Mouse (Mus musculus): ENCODE measurements around the gene Cipc. TPM values are rescaled to one million over a fixed set of nuclear protein-coding genes. Genes with fewer than 3 reads are reported as not detected.

The Cipc gene
- polyA plus RNA-seq, 1 experiment = 4.8 TPM

- H3K36me3 ChIP-seq (replicated peaks; ENCODE audit: low read length) = no peaks in the 10 kb centered on the region
- TF ChIP-seq FLI1 (IDR thresholded peaks at IDR 0.05; ENCODE audit: low read length) (no peak), GATA1 (IDR thresholded peaks at IDR 0.05; ENCODE audit: borderline replicate concordance, low read length) (no peak)
- H3K4me3 ChIP-seq (replicated peaks) = no peak overlapping the region
- H3K4me1 ChIP-seq = peaks cover 91% of the 10 kb centered on the region
- H3K27me3 ChIP-seq (replicated peaks) = peaks cover 8% of the 10 kb centered on the region
- no peaks in the 10 kb centered on the region for H3K9me3 ChIP-seq
These were observed 26.4 kb downstream of the Cipc start for GRCm38 (mm10) chr12:86973216-86973615.

GRCm38 (mm10) chr12:86973706-86974105, 26.9 kb downstream of the Cipc start:
- H3K27me3 ChIP-seq (replicated peaks) = peaks cover 12% of the 10 kb centered on the region
- H3K4me3 ChIP-seq (replicated peaks) = no peak overlapping the region
- H3K4me1 ChIP-seq = peaks cover 90% of the 10 kb centered on the region
- TF ChIP-seq FLI1 (IDR thresholded peaks at IDR 0.05; ENCODE audit: low read length) (no peak), GATA1 (IDR thresholded peaks at IDR 0.05; ENCODE audit: borderline replicate concordance, low read length) (no peak)
- no peaks in the 10 kb centered on the region for H3K36me3 ChIP-seq (replicated peaks; ENCODE audit: low read length)
- H3K9me3 ChIP-seq = no peaks in the 10 kb centered on the region

- H3K4me3 ChIP-seq (replicated peaks) = peak overlapping the region; percentile 90
- H3K36me3 ChIP-seq (replicated peaks; ENCODE audit: low read length) = no peaks in the 10 kb centered on the region
- H3K9me3 ChIP-seq = no peaks in the 10 kb centered on the region
- TF ChIP-seq GATA1 (IDR thresholded peaks at IDR 0.05; ENCODE audit: borderline replicate concordance, low read length) (no peak), FLI1 (IDR thresholded peaks at IDR 0.05; ENCODE audit: low read length) (no peak)
- H3K27me3 ChIP-seq (replicated peaks) = peaks cover 19% of the 10 kb centered on the region
- H3K4me1 ChIP-seq = peaks cover 81% of the 10 kb centered on the region
These were observed 27.8 kb downstream of the Cipc start for GRCm38 (mm10) chr12:86974387-86975288.

GRCm38 (mm10) chr12:86975761-86976160, 28.9 kb downstream of the Cipc start:
- H3K9me3 ChIP-seq = no peaks in the 10 kb centered on the region
- peaks cover 30% of the 10 kb centered on the region for H3K27me3 ChIP-seq (replicated peaks)
- no peak overlapping the region for H3K4me3 ChIP-seq (replicated peaks)
- H3K36me3 ChIP-seq (replicated peaks; ENCODE audit: low read length) = no peaks in the 10 kb centered on the region
- H3K4me1 ChIP-seq = peaks cover 70% of the 10 kb centered on the region
- TF ChIP-seq FLI1 (IDR thresholded peaks at IDR 0.05; ENCODE audit: low read length) = no peak
- no peak for TF ChIP-seq GATA1 (IDR thresholded peaks at IDR 0.05; ENCODE audit: borderline replicate concordance, low read length)

DNA sequence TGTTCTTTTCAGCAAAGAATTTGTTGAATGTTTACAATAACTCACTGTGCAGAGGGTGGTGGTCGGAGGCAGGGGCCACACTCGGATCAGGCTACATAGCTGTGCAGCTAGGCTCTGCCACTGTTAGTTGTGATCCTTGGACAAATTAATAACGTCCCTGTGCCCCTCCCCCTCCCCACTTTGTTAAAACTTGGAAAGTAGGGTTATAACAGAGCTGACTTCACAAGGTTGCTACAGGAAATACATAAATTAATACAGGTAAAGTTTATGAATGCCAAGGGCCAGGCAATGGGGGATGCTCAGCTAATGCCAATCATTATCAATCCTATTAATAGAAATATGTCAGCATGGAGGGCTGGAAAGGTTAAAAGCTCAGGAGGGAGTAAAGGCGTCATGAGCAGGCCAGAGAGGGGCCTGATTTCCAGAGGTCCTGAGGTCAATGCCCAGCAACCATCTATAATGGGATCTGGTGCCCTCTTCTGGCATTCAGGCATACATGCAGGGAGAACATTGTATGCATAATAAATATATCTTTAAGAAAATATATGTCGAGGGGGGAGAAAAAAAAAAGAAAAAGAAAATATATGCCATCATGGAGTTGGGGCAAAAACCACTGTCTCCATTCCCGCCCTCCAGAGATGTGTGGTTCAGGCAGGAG, 29.8 kb downstream of the Cipc start:
- Histone ChIP-seq H3K36me3 (replicated peaks; ENCODE audit: low read length) (no peaks in the 10 kb centered on the region), H3K4me3 (replicated peaks) (peak overlapping the region; percentile 4), H3K4me1 (peaks cover 65% of the 10 kb centered on the region), H3K27me3 (replicated peaks) (peaks cover 39% of the 10 kb centered on the region), H3K9me3 (no peaks in the 10 kb centered on the region)
- no peak for TF ChIP-seq FLI1 (IDR thresholded peaks at IDR 0.05; ENCODE audit: low read length)
- no peak for TF ChIP-seq GATA1 (IDR thresholded peaks at IDR 0.05; ENCODE audit: borderline replicate concordance, low read length)

GRCm38 (mm10) chr12:86977833-86978232, 31.0 kb downstream of the Cipc start:
- H3K27me3 ChIP-seq (replicated peaks) = peaks cover 48% of the 10 kb centered on the region
- H3K4me1 ChIP-seq = peaks cover 58% of the 10 kb centered on the region
- H3K9me3 ChIP-seq = no peaks in the 10 kb centered on the region
- H3K4me3 ChIP-seq (replicated peaks) = peak overlapping the region; percentile 42
- TF ChIP-seq GATA1 (IDR thresholded peaks at IDR 0.05; ENCODE audit: borderline replicate concordance, low read length) = no peak
- TF ChIP-seq FLI1 (IDR thresholded peaks at IDR 0.05; ENCODE audit: low read length) = no peak
- no peaks in the 10 kb centered on the region for H3K36me3 ChIP-seq (replicated peaks; ENCODE audit: low read length)

DNA sequence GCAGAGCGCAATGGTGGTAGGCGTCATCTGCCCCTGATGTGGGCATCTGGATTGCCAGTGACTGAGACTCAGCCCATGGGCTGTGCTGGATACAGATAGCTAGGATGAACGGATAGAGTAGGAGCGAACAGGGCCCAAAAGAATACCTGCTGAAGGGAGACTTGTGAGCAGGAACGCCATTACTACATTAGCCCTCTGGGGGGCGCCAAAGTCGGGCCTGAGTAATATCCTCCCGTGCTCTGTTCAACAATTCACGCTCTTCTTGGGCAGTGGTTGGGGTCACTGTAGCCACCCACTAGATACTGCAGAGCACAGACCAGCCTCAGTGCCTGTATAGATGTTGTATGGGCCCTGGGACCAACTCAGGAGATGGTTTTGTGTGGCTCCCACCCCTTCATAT, 34.3 kb downstream of the Cipc start:
- H3K4me1 ChIP-seq = peaks cover 35% of the 10 kb centered on the region
- H3K9me3 ChIP-seq = no peaks in the 10 kb centered on the region
- no peak for TF ChIP-seq GATA1 (IDR thresholded peaks at IDR 0.05; ENCODE audit: borderline replicate concordance, low read length)
- H3K36me3 ChIP-seq (replicated peaks; ENCODE audit: low read length) = no peaks in the 10 kb centered on the region
- H3K27me3 ChIP-seq (replicated peaks) = peaks cover 75% of the 10 kb centered on the region
- no peak overlapping the region for H3K4me3 ChIP-seq (replicated peaks)

DNA sequence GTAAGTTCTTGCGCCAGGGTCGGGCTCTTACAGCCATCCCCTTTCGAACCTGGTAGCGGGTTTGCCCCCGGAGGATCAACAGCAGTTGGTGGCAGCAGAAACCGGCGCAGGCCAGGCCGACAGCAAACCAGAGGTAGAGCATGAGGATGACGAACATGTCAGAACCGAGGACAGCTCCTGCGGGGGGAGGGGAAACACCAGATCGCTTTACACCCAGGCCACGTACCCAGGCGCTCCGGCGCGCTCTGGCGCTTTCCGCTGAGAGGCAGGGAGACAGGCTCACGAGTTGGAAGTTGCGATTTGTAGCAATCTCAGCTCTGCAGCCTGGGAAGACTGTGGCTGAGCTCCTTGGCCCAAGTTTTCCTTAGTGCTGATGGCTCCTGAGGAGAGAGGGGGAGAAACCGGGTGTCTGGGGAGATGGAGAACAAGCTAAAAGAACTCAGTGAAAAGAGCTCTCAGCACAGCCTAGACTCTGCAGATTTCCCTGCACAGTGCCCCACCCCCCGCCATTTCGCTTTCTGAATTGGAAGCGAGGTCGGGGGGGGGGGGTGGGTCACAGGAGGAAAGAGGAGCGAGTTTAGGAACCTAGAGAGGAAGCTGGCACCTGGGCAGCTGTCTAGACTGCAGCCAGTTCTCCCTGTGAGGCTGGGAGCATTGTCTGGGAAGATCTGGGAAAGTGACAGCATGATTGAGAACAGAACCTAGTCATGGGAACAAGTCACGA, 36.8 kb downstream of the Cipc start:
- no peaks in the 10 kb centered on the region for H3K36me3 ChIP-seq (replicated peaks; ENCODE audit: low read length)
- H3K4me3 ChIP-seq (replicated peaks) = no peak overlapping the region
- no peak for TF ChIP-seq GATA1 (IDR thresholded peaks at IDR 0.05; ENCODE audit: borderline replicate concordance, low read length)
- H3K9me3 ChIP-seq = no peaks in the 10 kb centered on the region
- H3K4me1 ChIP-seq = peaks cover 11% of the 10 kb centered on the region; the same call in 1 of the 2 replicates
- H3K27me3 ChIP-seq (replicated peaks) = peaks cover 86% of the 10 kb centered on the region

DNA sequence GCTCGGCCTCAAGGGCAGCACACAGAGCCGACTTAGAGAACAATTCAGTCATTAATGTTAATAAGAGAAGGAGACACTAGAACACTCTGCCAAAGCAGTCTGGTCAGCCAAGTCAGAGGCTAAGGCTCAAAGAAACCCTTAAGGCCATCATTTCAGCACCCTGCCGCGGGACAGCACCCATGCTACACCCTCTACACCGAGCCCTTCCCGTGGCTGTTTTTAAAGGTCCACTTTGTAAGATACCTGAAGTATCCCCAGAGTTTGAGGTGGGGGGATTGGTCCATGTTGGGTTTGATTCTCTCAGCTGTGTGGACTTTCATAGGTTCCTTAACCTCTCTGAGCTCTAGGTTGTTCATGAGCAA, 37.3 kb downstream of the Cipc start:
- TF ChIP-seq GATA1 (IDR thresholded peaks at IDR 0.05; ENCODE audit: borderline replicate concordance, low read length) (no peak), FLI1 (IDR thresholded peaks at IDR 0.05; ENCODE audit: low read length) (no peak)
- peaks cover 86% of the 10 kb centered on the region for H3K27me3 ChIP-seq (replicated peaks)
- no peaks in the 10 kb centered on the region for H3K9me3 ChIP-seq
- no peak overlapping the region for H3K4me3 ChIP-seq (replicated peaks)
- H3K4me1 ChIP-seq = peaks cover 13% of the 10 kb centered on the region; the same call in 1 of the 2 replicates
- no peaks in the 10 kb centered on the region for H3K36me3 ChIP-seq (replicated peaks; ENCODE audit: low read length)

Data from megakaryocyte, embryonic 14.5 days (primary cell).